Mouse (Mus musculus) Patski (cell line): ENCODE data around the gene Hnf4a. TPM values are rescaled to one million over a fixed set of nuclear protein-coding genes. Genes with fewer than 3 reads are reported as not detected.

Experiments used
- ATAC-seq: fragments of 100-300 bp; one replicate; pipeline ENCODE4 v1.8.0; 2021
- CTCF ChIA-PET: fragments of 350-600 bp; sonication (Branson Sonifier 250); formaldehyde crosslinking; loops from one replicate; lab custom pipeline; 2022; ENCODE audit warnings: inconsistent platforms; lab: Charles Lee
- POLR2A ChIA-PET: fragments of 350-600 bp; sonication (Branson Sonifier 250); formaldehyde crosslinking; loops from one replicate; lab custom pipeline; 2022; ENCODE audit warnings: antibody characterized with exemption, inconsistent platforms; lab: Charles Lee
- DNase-seq: peaks from one replicate; pipeline ENCODE4 v3.0.0-alpha.2; 2011; ENCODE audit warnings: low read depth, low spot score
- H3K27me3 ChIP-seq: fragments of 371-371 bp; one replicate; pipeline ENCODE4 v1.5.1; 2021
- CTCF ChIP-seq: fragments of 100-300 bp; IDR thresholded peaks from one replicate; pipeline ENCODE4 v1.5.1; 2021
- in situ Hi-C: fragments of 300-500 bp; cut with MboI; formaldehyde crosslinking; loops from 3 replicates; pipeline ENCODE4 v1.11.1; 2018; ENCODE audit warnings: low pct_unique_long_range_greater_than_20kb, mixed read lengths
- polyA plus RNA-seq: library from polyadenylated mRNA; unstranded; gene quantifications from one replicate; pipeline ENCODE4 v1.2.3, GENCODE M21; 2021

Hnf4a gene
- polyA plus RNA-seq, 1 experiment from 2014 or later: 0.19 TPM

DNA sequence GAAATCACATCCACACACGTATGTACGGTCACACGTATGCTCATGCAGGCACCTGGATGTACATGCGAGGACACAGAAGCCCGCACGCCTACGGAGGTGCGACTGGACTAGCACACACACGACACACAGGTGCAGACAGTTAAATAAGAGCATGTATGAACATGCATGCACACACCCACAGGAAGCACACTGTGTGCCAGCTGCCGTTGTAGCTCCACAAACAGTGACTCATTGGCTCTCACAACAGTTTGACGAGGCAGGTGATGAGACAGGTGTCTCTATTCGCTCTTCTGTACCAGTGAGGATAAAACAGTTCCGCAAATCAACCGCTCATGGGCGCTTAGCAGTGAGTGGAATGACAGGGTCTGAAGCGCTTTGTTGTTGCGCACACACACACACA, 16.0 kb upstream of the Hnf4a start:
- CTCF ChIA-PET: no interaction called here
- DNase-seq (no peak), ATAC-seq (no peak)
- H3K27me3 ChIP-seq: peaks cover 16% of the 10 kb centered on the region
- in situ Hi-C loops: no loop called here
- TF ChIP-seq CTCF: no peak
- POLR2A ChIA-PET: no interaction called here

DNA sequence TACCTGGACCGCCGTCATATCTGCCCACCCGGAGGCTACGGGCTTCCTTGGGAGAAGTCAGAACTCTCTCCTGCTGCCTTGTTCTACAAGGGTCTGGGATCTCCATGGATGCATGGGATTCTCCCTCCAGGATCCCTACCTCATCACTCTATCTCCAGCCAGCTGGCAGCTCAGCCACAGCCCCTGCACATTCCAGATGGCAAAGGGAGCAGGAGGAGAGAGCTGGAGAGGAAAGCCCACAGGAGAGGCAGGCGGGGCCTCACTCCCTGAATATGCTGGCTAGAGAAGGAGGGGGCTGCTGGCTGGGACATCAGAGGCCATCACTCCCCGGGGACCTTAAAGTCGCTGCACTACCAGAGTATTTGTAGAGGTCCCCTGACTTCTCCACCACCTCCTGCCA, 15.3 kb upstream of the Hnf4a start:
- ChIA-PET POLR2A (no interaction called here), CTCF (no interaction called here)
- TF ChIP-seq CTCF: no peak
- ATAC-seq (no peak), DNase-seq (no peak)
- in situ Hi-C loops: no loop called here
- peaks cover 13% of the 10 kb centered on the region for H3K27me3 ChIP-seq

DNA sequence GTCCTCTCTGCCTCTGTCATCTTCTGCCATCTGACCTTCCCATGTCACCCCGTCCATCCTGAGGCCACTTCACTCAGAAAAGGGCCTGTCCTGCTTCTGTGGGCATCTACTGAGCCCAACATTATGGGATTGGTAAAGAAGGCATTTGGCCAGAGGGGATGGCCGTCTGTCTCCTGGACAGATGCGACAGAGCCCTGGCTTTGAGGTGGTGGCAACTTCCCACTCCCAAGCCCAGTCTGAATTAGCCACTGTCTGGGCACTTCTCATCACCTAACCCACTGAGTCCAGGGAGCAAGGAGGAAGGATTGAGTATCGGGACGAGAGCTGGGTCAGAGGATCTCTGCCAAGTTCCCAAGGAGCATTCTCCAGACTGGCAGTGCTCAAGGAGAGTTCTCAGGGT, 14.6 kb upstream of the Hnf4a start, which contains the start of gene R3hdml:
R3hdml (plus strand) TSS at position 301 of the 400 bp plus-strand sequence.
- ChIA-PET CTCF (no interaction called here), POLR2A (no interaction called here)
- in situ Hi-C loops: no loop called here
- no peak for ATAC-seq
- DNase-seq: no peak
- no peak for TF ChIP-seq CTCF
- H3K27me3 ChIP-seq: peaks cover 6% of the 10 kb centered on the region

- no peak for DNase-seq
- no peak for TF ChIP-seq CTCF
- no peak for ATAC-seq
- H3K27me3 ChIP-seq: peaks cover 9% of the 10 kb centered on the region
- in situ Hi-C loops: no loop called here
- CTCF ChIA-PET: no interaction called here
- POLR2A ChIA-PET: no interaction called here
These were observed 13.6 kb upstream of the Hnf4a start for GRCm38 (mm10) chr2:163493031-163493430.

DNA sequence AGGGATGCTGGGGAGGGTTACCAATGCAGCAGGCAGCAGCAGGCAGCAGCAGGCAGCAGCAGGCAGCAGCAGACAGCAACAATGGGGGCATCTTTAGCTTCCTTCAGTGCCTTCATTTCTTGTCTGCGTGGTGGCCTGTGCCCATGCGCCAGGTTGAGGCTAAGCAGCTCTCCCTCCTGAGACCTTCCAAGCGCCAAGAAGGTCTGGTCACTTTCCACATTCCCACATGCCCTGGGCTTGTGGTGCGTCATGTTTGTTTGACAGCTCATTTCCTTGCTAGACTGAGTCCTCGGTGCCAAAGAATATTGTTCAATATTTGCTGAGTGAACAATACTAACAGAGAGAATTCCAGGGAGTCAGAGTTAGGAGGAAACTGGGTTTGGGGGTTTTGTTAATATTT, 12.6 kb upstream of the Hnf4a start:
- ATAC-seq (no peak), DNase-seq (no peak)
- ChIA-PET POLR2A (no interaction called here), CTCF (no interaction called here)
- peaks cover 9% of the 10 kb centered on the region for H3K27me3 ChIP-seq
- no peak for TF ChIP-seq CTCF
- in situ Hi-C loops: no loop called here

- ChIA-PET CTCF (interaction anchor here (0.6 kb wide), 1 partner anchor 75 kb away, joined by 3 read pairs; no protein-coding TSS in a partner anchor), POLR2A (no interaction called here)
- no peak for TF ChIP-seq CTCF
- no peak for ATAC-seq
- in situ Hi-C loops: no loop called here
- no peak for DNase-seq
- H3K27me3 ChIP-seq: peaks cover 9% of the 10 kb centered on the region
These were observed 12.2 kb upstream of the Hnf4a start for GRCm38 (mm10) chr2:163494456-163494855.

DNA sequence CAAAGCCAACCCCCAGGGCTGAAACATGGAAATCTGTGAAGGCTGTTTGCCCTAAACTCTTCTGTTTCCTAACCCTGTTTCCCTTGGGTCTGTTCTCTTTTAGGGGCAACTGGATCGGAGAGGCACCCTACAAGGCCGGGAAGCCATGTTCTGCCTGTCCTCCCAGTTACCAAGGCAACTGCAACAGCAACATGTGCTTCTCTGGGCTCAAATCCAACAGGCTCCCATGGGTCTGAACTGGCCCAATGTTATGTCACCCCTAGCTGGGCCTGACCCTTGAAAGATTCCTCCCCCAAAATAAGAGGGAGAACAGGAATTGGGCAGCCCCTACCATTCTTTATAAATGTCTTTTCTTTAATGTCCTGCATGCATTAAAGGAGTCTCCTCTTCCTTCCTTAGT, 4.4 kb upstream of the Hnf4a start:
- no peak for TF ChIP-seq CTCF
- in situ Hi-C loops: no loop called here
- ChIA-PET POLR2A (no interaction called here), CTCF (no interaction called here)
- peaks cover 33% of the 10 kb centered on the region for H3K27me3 ChIP-seq
- no peak for ATAC-seq
- DNase-seq: no peak

DNA sequence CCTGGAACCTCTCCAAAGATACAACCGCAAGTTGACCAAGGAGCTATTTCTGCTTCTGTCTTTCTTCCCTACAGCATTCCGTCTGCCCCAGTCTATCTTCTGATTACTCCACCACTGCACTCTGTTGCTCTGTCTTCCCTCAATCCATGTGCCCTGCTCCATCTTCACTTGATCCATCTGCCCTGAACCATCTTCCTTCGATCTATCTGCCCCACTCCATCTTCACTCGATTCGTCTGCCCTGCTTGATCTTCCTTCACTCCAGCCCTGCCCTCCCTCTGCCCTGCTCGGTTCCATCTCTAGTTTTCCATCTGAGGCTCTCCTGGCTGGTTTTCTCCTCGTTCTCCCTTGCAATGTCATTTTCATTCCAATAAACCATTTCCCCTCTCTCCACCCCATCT, 3.4 kb upstream of the Hnf4a start:
- CTCF ChIA-PET: no interaction called here
- peaks cover 39% of the 10 kb centered on the region for H3K27me3 ChIP-seq
- in situ Hi-C loops: no loop called here
- DNase-seq (no peak), ATAC-seq (no peak)
- no peak for TF ChIP-seq CTCF
- POLR2A ChIA-PET: no interaction called here

GRCm38 (mm10) chr2:163525761-163526243, 19.2 kb downstream of the Hnf4a start:
- peak; percentile 44 for TF ChIP-seq CTCF
- DNase-seq (no peak), ATAC-seq (no peak)
- ChIA-PET CTCF (interaction anchor here (1.1 kb wide), 1 partner anchor 8 kb away, joined by 3 read pairs; no protein-coding TSS in a partner anchor), POLR2A (no interaction called here)
- peaks cover 42% of the 10 kb centered on the region for H3K27me3 ChIP-seq
- in situ Hi-C loops: no loop called here

- POLR2A ChIA-PET: no interaction called here
- in situ Hi-C loops: no loop called here
These were observed 20.9 kb downstream of the Hnf4a start for GRCm38 (mm10) chr2:163527497-163527896.

DNA sequence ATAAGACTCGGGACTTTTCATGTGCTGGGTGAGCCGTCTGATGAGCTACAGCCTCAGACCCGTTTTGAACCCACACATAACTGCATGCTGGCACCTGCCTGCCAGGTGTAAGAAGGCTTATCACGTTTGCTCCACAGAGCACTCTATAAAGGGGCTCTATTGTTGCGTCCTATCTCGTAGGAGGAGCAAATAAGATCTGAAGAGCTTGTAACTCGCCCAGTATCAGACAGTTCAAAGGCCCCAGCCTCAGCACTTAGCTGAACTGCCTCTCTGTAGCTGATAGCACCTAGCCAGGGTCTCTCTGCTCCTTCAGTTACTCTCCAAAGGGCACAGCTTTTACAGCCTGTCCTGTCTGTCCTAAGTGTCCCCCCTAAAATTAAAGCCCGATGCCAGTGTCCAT, 23.8 kb downstream of the Hnf4a start:
- in situ Hi-C loops: loop anchor here (10.0 kb wide), 2 partner anchors 64 to 184 kb away; no protein-coding TSS in a partner anchor
- ChIA-PET CTCF (interaction anchor here (1.1 to 2.3 kb wide), 7 partner anchors 21 to 69 kb away, joined by 3 to 11 read pairs (median 3); no protein-coding TSS in a partner anchor), POLR2A (interaction anchor here (0.6 kb wide), 1 partner anchor 512 kb away, joined by 3 read pairs; no protein-coding TSS in a partner anchor)
- DNase-seq (no peak), ATAC-seq (no peak)
- H3K27me3 ChIP-seq: peaks cover 44% of the 10 kb centered on the region
- TF ChIP-seq CTCF: no peak

More at GRCm38 (mm10) chr2:163527497-163527896, 20.9 kb downstream of the Hnf4a start:
- ATAC-seq: no peak
- no peak for DNase-seq
- H3K27me3 ChIP-seq: peaks cover 44% of the 10 kb centered on the region
- TF ChIP-seq CTCF: no peak
- CTCF ChIA-PET: no interaction called here
